Mouse (Mus musculus): ENCODE results near the gene Gm42674. TPM values are rescaled to one million over a fixed set of nuclear protein-coding genes. Genes with fewer than 3 reads are reported as not detected.

Gene Gm42674
- polyA plus RNA-seq, 1 experiment from 2014 or later = not detected

- Histone ChIP-seq H3K4me1 (ENCODE audit: control insufficient read depth, insufficient read depth, low read length) (no peaks in the 10 kb centered on the region), H3K27ac (ENCODE audit: low read length) (no peak overlapping the region), H3K9ac (ENCODE audit: low read depth, low read length) (no peak overlapping the region), H3K4me3 (ENCODE audit: low read depth, low read length) (no peak overlapping the region), H3K4me2 (ENCODE audit: low read length) (no peak overlapping the region), H3K27me3 (ENCODE audit: control insufficient read depth, insufficient read depth, low read depth, low read length) (no peaks in the 10 kb centered on the region), H3K36me3 (ENCODE audit: control insufficient read depth, insufficient read depth, low read length) (no peaks in the 10 kb centered on the region), H3K9me3 (replicated peaks; ENCODE audit: control insufficient read depth, low read length, poor library complexity, severe bottlenecking) (no peaks in the 10 kb centered on the region)
- no peak for ATAC-seq
- WGBS = 75% methylated on average over 1 of the region's 1 CpGs
These were observed 7.2 kb upstream of the Gm42674 start for GRCm38 (mm10) chr3:90594466-90594865.

GRCm38 (mm10) chr3:90595556-90595955 lies 6.1 kb upstream of the Gm42674 start:
- no peak overlapping the region for H3K9ac ChIP-seq (ENCODE audit: low read depth, low read length)
- 84% methylated on average over 5 of the region's 5 CpGs for WGBS
- ATAC-seq = no peak
- no peak overlapping the region for H3K4me3 ChIP-seq (ENCODE audit: low read depth, low read length)
- H3K27me3 ChIP-seq (ENCODE audit: control insufficient read depth, insufficient read depth, low read depth, low read length) = no peaks in the 10 kb centered on the region
- H3K4me2 ChIP-seq (ENCODE audit: low read length) = no peak overlapping the region
- no peaks in the 10 kb centered on the region for H3K9me3 ChIP-seq (replicated peaks; ENCODE audit: control insufficient read depth, low read length, poor library complexity, severe bottlenecking)
- no peak overlapping the region for H3K27ac ChIP-seq (ENCODE audit: low read length)
- no peaks in the 10 kb centered on the region for H3K36me3 ChIP-seq (ENCODE audit: control insufficient read depth, insufficient read depth, low read length)
- no peaks in the 10 kb centered on the region for H3K4me1 ChIP-seq (ENCODE audit: control insufficient read depth, insufficient read depth, low read length)

GRCm38 (mm10) chr3:90596810-90597209 lies 4.9 kb upstream of the Gm42674 start:
- no peak for ATAC-seq
- no peaks in the 10 kb centered on the region for H3K27me3 ChIP-seq (ENCODE audit: control insufficient read depth, insufficient read depth, low read depth, low read length)
- H3K27ac ChIP-seq (ENCODE audit: low read length) = no peak overlapping the region
- no peaks in the 10 kb centered on the region for H3K36me3 ChIP-seq (ENCODE audit: control insufficient read depth, insufficient read depth, low read length)
- H3K9ac ChIP-seq (ENCODE audit: low read depth, low read length) = no peak overlapping the region
- no peak overlapping the region for H3K4me3 ChIP-seq (ENCODE audit: low read depth, low read length)
- no peak overlapping the region for H3K4me2 ChIP-seq (ENCODE audit: low read length)
- WGBS = 89% methylated on average over 6 of the region's 6 CpGs
- H3K4me1 ChIP-seq (ENCODE audit: control insufficient read depth, insufficient read depth, low read length) = no peaks in the 10 kb centered on the region
- H3K9me3 ChIP-seq (replicated peaks; ENCODE audit: control insufficient read depth, low read length, poor library complexity, severe bottlenecking) = no peaks in the 10 kb centered on the region

GRCm38 (mm10) chr3:90597736-90598135 lies 4.0 kb upstream of the Gm42674 start:
- Histone ChIP-seq H3K4me2 (ENCODE audit: low read length) (no peak overlapping the region), H3K4me3 (ENCODE audit: low read depth, low read length) (no peak overlapping the region), H3K9me3 (replicated peaks; ENCODE audit: control insufficient read depth, low read length, poor library complexity, severe bottlenecking) (no peaks in the 10 kb centered on the region), H3K27ac (ENCODE audit: low read length) (no peak overlapping the region), H3K4me1 (ENCODE audit: control insufficient read depth, insufficient read depth, low read length) (no peaks in the 10 kb centered on the region), H3K36me3 (ENCODE audit: control insufficient read depth, insufficient read depth, low read length) (no peaks in the 10 kb centered on the region), H3K27me3 (ENCODE audit: control insufficient read depth, insufficient read depth, low read depth, low read length) (no peaks in the 10 kb centered on the region), H3K9ac (ENCODE audit: low read depth, low read length) (no peak overlapping the region)
- no peak for ATAC-seq
- WGBS = 62% methylated on average over 6 of the region's 6 CpGs

GRCm38 (mm10) chr3:90598212-90598611 lies 3.5 kb upstream of the Gm42674 start:
- no peak overlapping the region for H3K9ac ChIP-seq (ENCODE audit: low read depth, low read length)
- no peak overlapping the region for H3K4me3 ChIP-seq (ENCODE audit: low read depth, low read length)
- no peak for ATAC-seq
- H3K9me3 ChIP-seq (replicated peaks; ENCODE audit: control insufficient read depth, low read length, poor library complexity, severe bottlenecking) = no peaks in the 10 kb centered on the region
- H3K4me2 ChIP-seq (ENCODE audit: low read length) = no peak overlapping the region
- no peaks in the 10 kb centered on the region for H3K4me1 ChIP-seq (ENCODE audit: control insufficient read depth, insufficient read depth, low read length)
- no peak overlapping the region for H3K27ac ChIP-seq (ENCODE audit: low read length)
- H3K36me3 ChIP-seq (ENCODE audit: control insufficient read depth, insufficient read depth, low read length) = no peaks in the 10 kb centered on the region
- WGBS = 76% methylated on average over 4 of the region's 4 CpGs
- no peaks in the 10 kb centered on the region for H3K27me3 ChIP-seq (ENCODE audit: control insufficient read depth, insufficient read depth, low read depth, low read length)

GRCm38 (mm10) chr3:90599401-90599800 lies 2.3 kb upstream of the Gm42674 start:
- no peak overlapping the region for H3K4me3 ChIP-seq (ENCODE audit: low read depth, low read length)
- WGBS = 76% methylated on average over 3 of the region's 3 CpGs
- H3K9ac ChIP-seq (ENCODE audit: low read depth, low read length) = no peak overlapping the region
- H3K27ac ChIP-seq (ENCODE audit: low read length) = no peak overlapping the region
- no peak for ATAC-seq
- no peaks in the 10 kb centered on the region for H3K9me3 ChIP-seq (replicated peaks; ENCODE audit: control insufficient read depth, low read length, poor library complexity, severe bottlenecking)
- no peak overlapping the region for H3K4me2 ChIP-seq (ENCODE audit: low read length)
- no peaks in the 10 kb centered on the region for H3K27me3 ChIP-seq (ENCODE audit: control insufficient read depth, insufficient read depth, low read depth, low read length)
- no peaks in the 10 kb centered on the region for H3K4me1 ChIP-seq (ENCODE audit: control insufficient read depth, insufficient read depth, low read length)
- H3K36me3 ChIP-seq (ENCODE audit: control insufficient read depth, insufficient read depth, low read length) = no peaks in the 10 kb centered on the region

- Histone ChIP-seq H3K9me3 (replicated peaks; ENCODE audit: control insufficient read depth, low read length, poor library complexity, severe bottlenecking) (no peaks in the 10 kb centered on the region), H3K4me2 (ENCODE audit: low read length) (no peak overlapping the region), H3K9ac (ENCODE audit: low read depth, low read length) (no peak overlapping the region), H3K27me3 (ENCODE audit: control insufficient read depth, insufficient read depth, low read depth, low read length) (no peaks in the 10 kb centered on the region), H3K4me1 (ENCODE audit: control insufficient read depth, insufficient read depth, low read length) (no peaks in the 10 kb centered on the region; the same call in 1 of the 2 replicates), H3K4me3 (ENCODE audit: low read depth, low read length) (no peak overlapping the region), H3K36me3 (ENCODE audit: control insufficient read depth, insufficient read depth, low read length) (no peaks in the 10 kb centered on the region), H3K27ac (ENCODE audit: low read length) (no peak overlapping the region)
- 83% methylated on average over 6 of the region's 6 CpGs for WGBS
- ATAC-seq = no peak
These were observed 1.7 kb upstream of the Gm42674 start for GRCm38 (mm10) chr3:90600036-90600435.

- H3K4me2 ChIP-seq (ENCODE audit: low read length) = no peak overlapping the region
- no peaks in the 10 kb centered on the region; the same call in 1 of the 2 replicates for H3K4me1 ChIP-seq (ENCODE audit: control insufficient read depth, insufficient read depth, low read length)
- H3K9me3 ChIP-seq (replicated peaks; ENCODE audit: control insufficient read depth, low read length, poor library complexity, severe bottlenecking) = no peaks in the 10 kb centered on the region
- H3K27me3 ChIP-seq (ENCODE audit: control insufficient read depth, insufficient read depth, low read depth, low read length) = no peaks in the 10 kb centered on the region
- H3K36me3 ChIP-seq (ENCODE audit: control insufficient read depth, insufficient read depth, low read length) = no peaks in the 10 kb centered on the region
- ATAC-seq = no peak
- H3K27ac ChIP-seq (ENCODE audit: low read length) = no peak overlapping the region
- no peak overlapping the region for H3K4me3 ChIP-seq (ENCODE audit: low read depth, low read length)
- H3K9ac ChIP-seq (ENCODE audit: low read depth, low read length) = no peak overlapping the region
- WGBS = 79% methylated on average over 8 of the region's 8 CpGs
These were observed 1.1 kb upstream of the Gm42674 start for GRCm38 (mm10) chr3:90600458-90601195.

- H3K4me1 ChIP-seq (ENCODE audit: control insufficient read depth, insufficient read depth, low read length) = no peaks in the 10 kb centered on the region; the same call in 1 of the 2 replicates
- no peak within 1 kb of the TSS for H3K4me2 ChIP-seq (ENCODE audit: low read length)
- H3K27ac ChIP-seq (ENCODE audit: low read length) = no peak within 1 kb of the TSS
- no peak within 1 kb of the TSS for H3K4me3 ChIP-seq (ENCODE audit: low read depth, low read length)
- H3K9me3 ChIP-seq (replicated peaks; ENCODE audit: control insufficient read depth, low read length, poor library complexity, severe bottlenecking) = no peaks in the 10 kb centered on the region
- H3K9ac ChIP-seq (ENCODE audit: low read depth, low read length) = no peak within 1 kb of the TSS
- H3K36me3 ChIP-seq (ENCODE audit: control insufficient read depth, insufficient read depth, low read length) = no peaks in the 10 kb centered on the region
- H3K27me3 ChIP-seq (ENCODE audit: control insufficient read depth, insufficient read depth, low read depth, low read length) = no peaks in the 10 kb centered on the region
- WGBS = 85% methylated on average over 3 of the region's 3 CpGs
- ATAC-seq = no peak
These were observed 1.9 kb downstream of the Gm42674 start, which contains the start of gene S100a4 for GRCm38 (mm10) chr3:90603623-90604022. TSS of gene S100a4 (plus strand) at chr3:90603771.
